Mouse (Mus musculus) ovary, adult 2 months (tissue): ENCODE data around the gene Olfr1415. TPM values are rescaled to one million over a fixed set of nuclear protein-coding genes. Genes with fewer than 3 reads are reported as not detected.

Experiments
- polyA plus RNA-seq: library from polyadenylated mRNA; depleted of rRNA; stranded (reverse); fragments of >200 nt; gene quantifications from 2 replicates; pipeline ENCODE4 v1.2.3, GENCODE M21; 2012; rRNA removed

The Olfr1415 gene
- not detected in 2 replicates for polyA plus RNA-seq

GRCm38 (mm10) chr1:92496001-92496400 is at the start of gene Olfr1415:
Olfr1415 (minus strand) TSS chr1:92496101.

GRCm38 (mm10) chr1:92518561-92518960 is 22.7 kb upstream of the Olfr1415 start, which contains the start of gene Olfr1414:
Olfr1414 (minus strand) TSS chr1:92518661.

GRCm38 (mm10) chr1:92485013-92485412 is 10.9 kb downstream of the Olfr1415 start, which contains the start of gene Olfr1416:
Olfr1416 (minus strand) TSS chr1:92485113.

GRCm38 (mm10) chr1:92473165-92474041 is 22.5 kb downstream of the Olfr1415 start, which contains the start of gene Ndufa10:
Ndufa10 (minus strand) TSS chr1:92473860.

Other genes starting within 250 kb of the Olfr1415 start
- 108 and 135 TPM in 2 replicates for gene Ndufa10, start 22.2 kb downstream of the Olfr1415 start, polyA plus RNA-seq
- not detected in 2 replicates for gene Olfr1416, start 11.0 kb downstream of the Olfr1415 start, polyA plus RNA-seq
- not detected in 2 replicates for gene Olfr1414, start 22.6 kb upstream of the Olfr1415 start, polyA plus RNA-seq
- not detected in 2 replicates for gene Olfr1413, start 75.2 kb upstream of the Olfr1415 start, polyA plus RNA-seq
- gene Olfr1412, start 89.7 kb upstream of the Olfr1415 start, polyA plus RNA-seq = not detected in 2 replicates
- gene Olfr1411, start 98.3 kb upstream of the Olfr1415 start, polyA plus RNA-seq = not detected in 2 replicates
- not detected in 2 replicates for gene Olfr1410, start 109.7 kb upstream of the Olfr1415 start, polyA plus RNA-seq
- not detected in 2 replicates for gene Olfr12, start 121.7 kb upstream of the Olfr1415 start, polyA plus RNA-seq
- 38.1 and 77.4 TPM in 2 replicates for gene Cops9, start 145.9 kb upstream of the Olfr1415 start, polyA plus RNA-seq
- gene Otos, start 152.7 kb upstream of the Olfr1415 start, polyA plus RNA-seq = 0.31 TPM in 1 of 2 replicates, not detected in the other